Mouse (Mus musculus) forelimb bud, embryonic 11.5 days (tissue): ENCODE measurements around the gene Dad1.
A peak's percentile ranks its signal among the peaks of the same experiment; 100 is the strongest.

Experiments
- DNase-seq: peaks from one replicate; pipeline ENCODE4 v3.0.0-alpha.2; 2012; ENCODE audit warnings: low read depth, low spot score

The Dad1 gene

DNA sequence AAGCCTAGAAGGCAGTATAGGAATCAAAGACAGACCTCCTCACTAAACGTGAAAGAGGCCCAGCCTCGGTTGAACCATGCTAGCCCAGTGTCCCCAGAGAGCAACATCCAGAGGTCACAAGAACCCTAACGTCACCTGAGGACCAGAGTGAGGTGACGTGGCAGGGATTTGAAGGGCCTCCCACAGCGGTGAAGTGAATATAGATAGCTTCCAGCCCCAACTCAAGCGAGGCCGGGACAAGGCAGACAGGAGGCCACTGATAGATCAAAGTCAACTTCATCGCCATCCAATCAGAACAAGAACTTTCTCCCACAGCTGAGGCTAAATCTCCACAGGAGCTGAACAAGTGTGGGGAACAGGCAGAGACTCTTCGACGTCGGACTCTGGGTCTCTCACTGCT, 28.2 kb downstream of the Dad1 start:
- DNase-seq = no peak

DNA sequence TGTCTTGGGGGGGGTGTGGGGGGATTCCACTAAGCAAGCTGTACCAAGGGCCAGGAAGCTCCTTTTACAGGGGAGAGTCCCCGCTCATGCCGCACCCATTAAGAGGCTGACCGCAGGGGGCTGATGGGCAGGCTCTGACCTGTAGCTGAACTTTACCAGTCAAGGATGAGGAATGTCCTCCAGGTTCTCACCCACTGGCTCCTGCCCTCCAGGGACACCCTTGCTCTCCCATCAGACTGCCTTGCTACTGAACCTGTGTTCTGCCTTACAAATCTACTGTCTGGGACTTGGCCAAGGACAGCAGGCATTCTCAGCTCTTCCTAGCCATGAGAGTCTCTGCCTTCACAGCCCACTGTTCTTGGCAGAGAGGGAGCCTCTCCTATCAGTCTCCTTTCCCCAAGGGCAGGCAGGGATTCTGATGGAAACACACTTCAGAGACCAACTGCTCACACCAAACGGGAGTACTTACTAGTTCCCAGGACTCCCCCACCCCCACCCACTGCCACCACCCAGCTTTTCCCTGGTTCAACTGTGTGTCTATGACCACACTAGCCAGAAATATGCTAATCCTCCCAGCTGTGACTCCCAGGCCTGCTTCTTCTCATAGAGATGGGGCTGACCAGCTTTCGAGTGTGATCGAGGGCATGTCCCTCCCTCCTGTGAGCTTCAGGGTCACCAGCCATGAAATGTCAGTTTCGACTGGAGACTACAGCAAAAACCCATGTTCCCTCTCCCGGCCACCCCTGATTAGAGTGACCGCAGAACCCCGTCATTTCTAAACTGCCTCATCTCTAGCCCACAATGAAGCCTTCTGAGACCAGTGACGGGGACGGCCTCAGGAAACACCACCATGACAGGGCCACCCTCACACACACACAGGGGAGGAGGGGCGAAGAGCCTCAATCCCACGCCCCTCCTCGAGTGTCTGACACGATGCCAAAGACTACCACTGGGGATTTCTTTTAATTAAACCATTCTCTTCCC, 29.1 kb downstream of the Dad1 start:
- no peak for DNase-seq

DNA sequence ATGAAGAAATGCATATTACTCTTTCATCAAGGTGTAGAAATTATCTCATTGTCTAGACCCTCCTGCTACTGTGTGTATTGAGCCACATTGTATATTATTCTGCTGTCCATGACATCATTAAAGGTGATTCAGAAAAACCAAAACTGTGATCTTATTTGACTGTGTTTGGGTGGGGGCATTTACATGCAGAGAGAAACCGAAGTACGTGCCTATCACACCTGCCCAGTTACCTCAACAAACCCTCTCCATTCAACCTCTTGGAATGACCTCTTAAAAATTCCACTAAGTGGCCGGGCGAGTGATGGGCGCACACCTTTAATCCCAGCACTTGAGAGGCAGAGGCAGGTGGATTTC, 29.9 kb downstream of the Dad1 start:
- DNase-seq = no peak

GRCm38 (mm10) chr14:54223315-54224063, 30.4 kb downstream of the Dad1 start:
- DNase-seq = no peak

DNA sequence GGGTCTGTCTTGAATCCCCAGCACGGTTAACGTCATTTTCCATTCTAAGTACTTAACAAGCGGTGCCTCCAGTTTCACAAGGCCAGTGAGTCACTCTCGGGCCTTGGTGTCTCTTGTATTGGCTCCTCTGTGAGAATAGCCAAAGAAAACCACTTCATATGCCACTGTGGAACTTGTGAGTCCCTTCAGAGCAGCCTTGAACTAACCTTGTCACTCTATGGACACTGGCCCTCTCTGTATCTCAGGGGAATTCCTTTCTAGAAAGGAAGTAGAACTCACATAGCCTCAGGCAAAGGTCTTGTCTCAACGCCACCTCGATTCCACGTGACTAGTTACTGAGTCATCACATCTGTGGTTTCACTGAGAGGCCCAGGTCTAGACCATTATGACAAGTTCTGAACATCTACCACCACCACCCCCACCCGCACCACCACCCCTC, 31.6 kb downstream of the Dad1 start:
- no peak for DNase-seq

GRCm38 (mm10) chr14:54221641-54222040, 32.3 kb downstream of the Dad1 start:
- DNase-seq = no peak

GRCm38 (mm10) chr14:54220726-54221494, 33.0 kb downstream of the Dad1 start:
- DNase-seq = no peak

DNA sequence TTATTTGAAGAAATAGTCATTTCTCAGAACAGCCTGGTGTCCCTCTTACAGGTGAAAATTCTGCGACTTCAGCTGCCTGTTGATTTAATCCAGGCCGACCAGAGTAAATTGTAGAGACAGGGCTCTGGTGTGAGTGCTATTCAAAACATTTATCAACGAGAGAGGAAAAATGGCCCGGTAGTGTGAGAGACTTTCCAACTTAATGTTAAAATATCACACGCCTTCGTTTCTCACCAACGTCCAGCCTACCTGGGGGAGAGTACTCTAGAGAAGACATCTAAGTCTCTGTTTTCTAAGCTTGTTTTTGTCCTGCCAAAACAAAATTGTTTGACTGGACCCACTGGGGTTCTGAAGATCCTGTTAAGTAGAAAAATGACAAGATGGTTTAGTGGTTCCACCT, 34.1 kb downstream of the Dad1 start:
- no peak for DNase-seq

DNA sequence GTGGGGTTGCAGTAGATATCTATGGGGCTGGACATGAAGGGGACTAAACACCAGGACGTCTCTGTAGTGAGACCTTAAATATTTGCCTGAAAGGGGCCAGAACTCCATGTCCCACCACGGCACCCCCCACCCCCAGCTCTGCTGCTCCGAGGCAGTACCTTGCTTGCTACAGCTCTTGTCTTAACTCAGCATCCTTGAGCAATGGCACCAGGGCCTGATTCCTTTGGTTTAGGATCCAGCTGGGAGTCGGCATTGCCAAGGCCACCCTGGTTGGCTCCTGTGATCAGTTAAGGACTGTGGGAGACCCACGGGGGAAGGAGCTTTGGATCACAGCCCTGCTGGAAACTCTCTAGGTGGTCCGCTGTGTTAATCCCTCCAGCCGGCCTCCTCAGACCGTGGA, 34.6 kb downstream of the Dad1 start:
- no peak for DNase-seq

- DNase-seq = peak; percentile 24
These were observed 35.2 kb downstream of the Dad1 start for GRCm38 (mm10) chr14:54218721-54219120.

- no peak for DNase-seq
These were observed 35.7 kb downstream of the Dad1 start for GRCm38 (mm10) chr14:54218233-54218632.

DNA sequence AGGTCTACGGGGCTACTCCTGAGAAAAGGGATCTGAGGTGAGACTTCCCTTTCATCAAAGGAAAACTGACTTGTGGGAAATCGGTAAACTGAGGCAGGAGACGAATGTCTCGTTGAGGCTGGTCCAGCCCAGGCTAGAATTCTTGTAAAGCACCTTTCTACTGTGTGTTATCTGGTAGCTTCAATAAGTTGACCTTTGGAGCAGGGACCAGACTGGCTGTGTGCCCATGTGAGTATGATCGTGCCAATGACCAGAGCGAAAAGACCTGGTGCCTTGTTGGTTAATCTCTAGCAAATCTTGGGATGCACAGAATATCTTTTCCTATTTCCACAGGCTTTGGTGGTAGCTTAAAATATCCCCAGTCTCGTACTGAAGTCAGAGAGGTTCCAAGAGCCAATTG, 37.8 kb downstream of the Dad1 start:
- no peak for DNase-seq

GRCm38 (mm10) chr14:54214901-54215300, 39.0 kb downstream of the Dad1 start:
- no peak for DNase-seq

DNA sequence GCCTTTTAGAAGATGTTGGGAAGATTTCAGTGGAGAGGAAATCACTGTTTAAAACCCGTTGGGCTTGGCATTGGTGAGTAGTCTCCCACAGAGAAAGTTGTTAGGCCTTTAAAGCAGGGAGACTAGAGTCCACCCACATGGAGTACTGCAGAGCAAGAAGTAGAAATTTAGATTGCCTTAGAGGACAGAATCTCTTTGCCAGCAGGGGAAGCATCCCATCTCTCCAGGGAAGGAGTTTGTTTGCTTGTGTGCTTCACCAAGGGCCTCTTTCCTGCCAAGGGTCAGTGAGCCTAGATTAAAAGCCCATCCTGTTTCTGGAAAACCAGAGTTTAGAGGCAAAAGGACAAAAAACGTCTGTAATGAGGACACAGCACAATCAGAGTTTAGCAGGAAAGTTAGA, 39.4 kb downstream of the Dad1 start:
- no peak for DNase-seq

DNA sequence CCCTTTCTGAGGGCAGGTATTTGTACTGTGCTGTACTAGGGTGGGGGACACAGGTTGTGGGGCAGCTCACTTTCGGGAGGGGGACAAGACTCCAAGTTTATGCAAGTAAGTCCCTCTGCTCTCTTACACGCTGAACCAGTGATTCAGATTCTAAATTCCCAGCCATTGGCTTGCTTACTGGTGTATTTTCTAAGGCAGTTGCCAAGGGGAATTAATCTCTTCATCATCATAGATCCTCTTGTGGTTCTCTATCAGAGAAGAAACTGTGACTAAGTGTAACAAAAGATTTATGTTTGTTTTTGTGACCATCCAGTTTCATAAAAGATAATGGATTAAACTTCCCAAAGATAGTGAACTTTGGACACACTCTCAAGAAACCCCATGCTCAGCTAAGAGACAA, 40.2 kb downstream of the Dad1 start:
- DNase-seq = no peak

GRCm38 (mm10) chr14:54211755-54212154, 42.1 kb downstream of the Dad1 start:
- no peak for DNase-seq

DNA sequence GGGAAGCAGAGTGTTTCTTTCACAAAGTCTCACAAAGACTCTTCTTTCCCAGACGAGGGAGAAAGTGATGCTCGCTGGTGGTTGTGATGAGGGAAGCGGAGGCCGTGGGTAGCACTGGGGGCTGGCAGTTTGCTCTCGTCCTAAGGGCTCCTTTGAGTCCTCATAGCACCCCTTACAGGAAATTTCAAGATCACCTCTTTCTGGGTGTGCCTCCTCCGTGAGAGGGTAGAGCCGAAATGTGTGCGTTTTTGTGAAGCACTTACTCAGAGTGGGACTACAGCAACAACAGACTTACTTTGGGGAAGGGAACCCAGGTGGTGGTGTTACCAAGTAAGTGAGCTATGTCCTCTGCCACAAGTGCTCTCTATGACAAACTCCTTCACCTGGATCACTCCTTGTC, 42.7 kb downstream of the Dad1 start:
- DNase-seq = no peak

- DNase-seq = no peak
These were observed 43.5 kb downstream of the Dad1 start for GRCm38 (mm10) chr14:54210401-54210800.

- DNase-seq = no peak
These were observed 44.0 kb downstream of the Dad1 start for GRCm38 (mm10) chr14:54209932-54210331.

GRCm38 (mm10) chr14:54208741-54209140, 45.2 kb downstream of the Dad1 start:
- DNase-seq = no peak

- DNase-seq = no peak
These were observed 46.0 kb downstream of the Dad1 start for GRCm38 (mm10) chr14:54207924-54208323.
